Mouse (Mus musculus) testis, adult 2 months (tissue): Measurements from ENCODE around the gene Wdr89. TPM values are rescaled to one million over a fixed set of nuclear protein-coding genes. Genes with fewer than 3 reads are reported as not detected.

Source experiments
- H3K27ac ChIP-seq: fragments of 200-500 bp; 2 replicates; pipeline ENCODE4 v1.5.1; 2012; ENCODE audit warnings: low read depth, low read length; ENCODE audit not compliant: control insufficient read depth, insufficient read depth
- H3K27me3 ChIP-seq: fragments of 200-500 bp; 2 replicates; pipeline ENCODE4 v1.6.1; 2012; ENCODE audit warnings: mild to moderate bottlenecking, low read length, moderate library complexity; ENCODE audit not compliant: control insufficient read depth, insufficient read depth
- H3K36me3 ChIP-seq: fragments of 200-500 bp; 2 replicates; pipeline ENCODE4 v1.6.1; 2012; ENCODE audit warnings: mild to moderate bottlenecking, low read length; ENCODE audit not compliant: control insufficient read depth, insufficient read depth
- H3K4me1 ChIP-seq: fragments of 200-500 bp; 2 replicates; pipeline ENCODE4 v1.6.1; 2012; ENCODE audit warnings: low read length; ENCODE audit not compliant: control insufficient read depth, insufficient read depth
- H3K4me3 ChIP-seq: fragments of 200-500 bp; 2 replicates; pipeline ENCODE4 v1.5.1; 2012; ENCODE audit warnings: low read depth, mild to moderate bottlenecking, low read length, moderate library complexity, mixed read lengths; ENCODE audit not compliant: control insufficient read depth
- CTCF ChIP-seq: fragments of 200-500 bp; IDR thresholded peaks from 2 replicates; pipeline ENCODE4 v1.5.1; 2012; ENCODE audit warnings: low read depth, mild to moderate bottlenecking, inconsistent platforms, low read length, moderate library complexity; ENCODE audit not compliant: control insufficient read depth, insufficient read depth, insufficient replicate concordance
- POLR2A ChIP-seq: fragments of 200-500 bp; IDR thresholded peaks from 2 replicates; pipeline ENCODE4 v1.6.1; 2012; ENCODE audit warnings: low read depth, mild to moderate bottlenecking, inconsistent platforms, low read length, moderate library complexity; ENCODE audit not compliant: control insufficient read depth
- polyA plus RNA-seq: library from polyadenylated mRNA; depleted of rRNA; stranded (reverse); fragments of >200 nt; gene quantifications from 2 replicates; pipeline ENCODE4 v1.2.3, GENCODE M21; 2012

The Wdr89 gene
- polyA plus RNA-seq, 1 experiment = 1.1 TPM

DNA sequence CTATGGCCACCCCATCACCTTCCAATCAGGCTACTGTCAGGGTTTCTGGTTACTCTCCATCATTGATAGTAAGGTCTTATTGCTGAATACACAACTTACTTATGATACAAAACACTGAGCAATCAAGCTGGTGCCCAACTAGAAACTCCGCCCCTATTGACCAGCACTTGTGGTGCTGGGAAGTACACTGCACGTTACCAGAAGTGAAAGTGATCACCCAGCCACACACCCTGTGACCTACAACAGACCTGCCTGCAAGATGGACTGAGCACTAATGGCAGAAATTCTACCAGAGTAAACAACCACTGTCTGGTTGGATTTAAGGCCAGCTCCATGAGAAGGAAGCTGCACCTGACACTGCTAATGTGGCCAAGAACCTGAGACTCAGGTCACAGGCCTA lies 31.0 kb downstream of the Wdr89 start:
- TF ChIP-seq CTCF = no peak
- no peak for TF ChIP-seq POLR2A
- Histone ChIP-seq H3K4me3 (no peak overlapping the region), H3K4me1 (no peaks in the 10 kb centered on the region), H3K27ac (no peak overlapping the region), H3K36me3 (no peaks in the 10 kb centered on the region), H3K27me3 (no peaks in the 10 kb centered on the region)

DNA sequence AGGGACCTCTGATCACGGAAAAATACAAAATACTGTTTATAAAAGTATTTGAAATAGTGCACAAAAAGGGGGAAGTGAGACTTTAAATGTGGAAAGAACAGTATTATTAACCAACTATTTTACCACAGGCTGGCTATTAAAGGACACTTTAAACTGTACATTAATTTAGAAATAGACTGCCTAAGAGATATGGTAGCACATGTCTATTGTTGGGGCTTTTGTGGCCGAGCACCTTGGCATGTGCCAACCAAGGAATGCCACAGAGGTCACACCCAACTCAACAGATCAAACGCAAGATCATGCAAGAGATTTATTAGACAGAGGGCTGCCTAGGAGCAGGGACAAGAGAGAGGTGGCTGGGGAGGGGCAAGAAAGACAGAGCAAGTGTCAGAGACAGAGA lies 32.2 kb downstream of the Wdr89 start:
- Histone ChIP-seq H3K36me3 (no peaks in the 10 kb centered on the region), H3K27ac (no peak overlapping the region), H3K4me1 (no peaks in the 10 kb centered on the region; the same call in 1 of the 2 replicates), H3K27me3 (no peaks in the 10 kb centered on the region), H3K4me3 (no peak overlapping the region)
- no peak for TF ChIP-seq CTCF
- TF ChIP-seq POLR2A = no peak

DNA sequence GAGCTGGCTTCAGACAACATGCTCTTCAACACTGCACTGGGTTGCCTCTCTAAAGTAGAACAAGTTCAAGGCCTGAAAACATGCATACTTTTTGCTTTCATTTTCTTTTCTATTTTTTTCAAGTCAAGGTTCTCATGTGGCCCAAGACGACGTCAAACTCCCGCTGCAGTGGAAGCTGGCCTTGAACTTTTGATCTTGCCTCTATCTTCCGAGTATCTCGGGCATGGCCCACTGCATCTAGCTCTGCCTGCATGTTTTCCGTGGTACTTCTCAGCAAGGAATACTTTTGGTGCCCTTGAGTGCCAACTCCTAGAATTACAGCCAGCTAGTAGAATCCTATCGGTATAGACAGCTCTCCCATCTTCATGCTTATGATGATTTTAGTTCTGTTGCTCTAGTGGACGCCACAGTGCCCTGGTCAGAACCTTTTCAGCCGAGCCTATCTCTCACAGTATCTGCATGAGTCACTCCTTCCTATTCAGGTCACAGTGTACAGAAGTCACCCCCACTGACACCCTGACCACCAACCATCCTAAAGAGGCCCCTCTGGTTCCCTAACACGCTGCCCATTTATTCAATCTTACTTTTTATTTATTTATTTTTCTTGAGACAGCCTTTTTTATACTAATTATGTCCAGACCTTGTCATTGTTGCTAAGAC lies 33.4 kb downstream of the Wdr89 start:
- TF ChIP-seq CTCF (no peak), POLR2A (no peak)

DNA sequence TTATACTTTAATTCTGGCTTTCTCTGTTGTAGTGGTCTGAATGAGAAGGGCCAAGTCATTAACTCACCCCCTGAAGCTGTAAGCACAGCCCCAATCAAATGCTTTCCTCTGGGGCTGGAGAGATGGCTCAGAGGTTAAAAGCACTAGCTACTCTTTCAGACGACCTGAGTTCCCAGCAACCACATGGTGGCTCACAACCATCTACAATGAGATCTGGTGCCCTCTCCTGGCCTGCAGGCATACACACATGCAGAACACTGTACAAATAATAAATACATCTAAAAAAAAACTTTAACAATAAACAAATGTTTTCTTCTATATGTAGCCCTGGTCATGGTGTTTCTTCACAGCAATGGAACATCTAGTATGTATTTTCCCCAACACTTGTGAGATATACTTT lies 39.7 kb downstream of the Wdr89 start:
- H3K27ac ChIP-seq = no peak overlapping the region
- no peaks in the 10 kb centered on the region; the same call in none of the 2 replicates for H3K4me1 ChIP-seq
- no peaks in the 10 kb centered on the region for H3K27me3 ChIP-seq
- H3K4me3 ChIP-seq = no peak overlapping the region
- H3K36me3 ChIP-seq = no peaks in the 10 kb centered on the region
- TF ChIP-seq POLR2A (no peak), CTCF (no peak)

More for the DNA sequence above, 33.4 kb downstream of the Wdr89 start:
- Histone ChIP-seq H3K4me1 (no peaks in the 10 kb centered on the region; the same call in none of the 2 replicates), H3K27ac (no peak overlapping the region), H3K4me3 (no peak overlapping the region), H3K36me3 (no peaks in the 10 kb centered on the region), H3K27me3 (no peaks in the 10 kb centered on the region)

DNA sequence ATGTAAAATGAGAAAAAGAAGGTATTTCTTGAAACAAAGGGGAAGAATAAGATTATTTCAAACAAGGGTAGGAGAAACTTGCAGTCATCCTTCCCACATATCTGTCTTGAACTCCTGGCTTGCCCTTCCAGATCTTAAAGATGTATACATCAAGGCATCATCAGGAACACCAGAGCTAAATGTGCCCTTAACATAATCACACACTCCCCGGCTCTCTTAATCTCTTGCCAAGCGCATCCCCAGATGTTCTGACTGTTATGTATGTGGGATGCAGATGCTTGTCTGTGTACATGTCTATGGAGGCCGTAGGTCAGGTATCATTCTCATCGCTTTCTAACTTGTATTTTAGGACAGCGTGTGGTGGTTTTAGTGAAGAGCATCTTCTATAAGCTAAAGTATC lies 46.0 kb downstream of the Wdr89 start:
- H3K27ac ChIP-seq = no peak overlapping the region
- no peak for TF ChIP-seq CTCF
- TF ChIP-seq POLR2A = no peak
- H3K4me3 ChIP-seq = no peak overlapping the region

GRCm38 (mm10) chr12:75622835-75623234 lies 46.5 kb downstream of the Wdr89 start:
- Histone ChIP-seq H3K36me3 (no peaks in the 10 kb centered on the region), H3K4me3 (no peak overlapping the region), H3K4me1 (no peaks in the 10 kb centered on the region), H3K27ac (no peak overlapping the region), H3K27me3 (no peaks in the 10 kb centered on the region)
- no peak for TF ChIP-seq POLR2A
- no peak for TF ChIP-seq CTCF

More for the DNA sequence above, 46.0 kb downstream of the Wdr89 start:
- Histone ChIP-seq H3K4me1 (no peaks in the 10 kb centered on the region), H3K36me3 (no peaks in the 10 kb centered on the region), H3K27me3 (no peaks in the 10 kb centered on the region)

- no peaks in the 10 kb centered on the region for H3K36me3 ChIP-seq
- TF ChIP-seq CTCF (no peak), POLR2A (no peak)
- H3K27ac ChIP-seq = no peak overlapping the region
These were observed 52.5 kb downstream of the Wdr89 start for GRCm38 (mm10) chr12:75616841-75617240.

More at GRCm38 (mm10) chr12:75616841-75617240, 52.5 kb downstream of the Wdr89 start:
- H3K4me1 ChIP-seq = peaks cover 2% of the 10 kb centered on the region; the same call in 1 of the 2 replicates
- no peaks in the 10 kb centered on the region for H3K27me3 ChIP-seq
- H3K4me3 ChIP-seq = no peak overlapping the region
